Mouse (Mus musculus) G1E (cell line): ENCODE data around the gene Tax1bp3. TPM values are rescaled to one million over a fixed set of nuclear protein-coding genes. Genes with fewer than 3 reads are reported as not detected.

ENCODE experiments used
- ATAC-seq: 2 replicates; pipeline ENCODE4 v1.8.0; 2016; ENCODE audit warnings: mild to moderate bottlenecking; ENCODE audit not compliant: insufficient number of reproducible peaks, poor library complexity, low FRiP score, severe bottlenecking; ENCODE audit errors: extremely low read depth
- DNase-seq: peaks from one replicate; pipeline ENCODE4 v3.0.0; 2012; ENCODE audit warnings: low spot score
- H3K27me3 ChIP-seq: 2 replicates; pipeline ENCODE4 v1.6.1; 2012; ENCODE audit warnings: mild to moderate bottlenecking, low read length, inconsistent platforms; ENCODE audit not compliant: insufficient read depth
- H3K36me3 ChIP-seq: replicated peaks from 2 replicates; pipeline ENCODE3; 2012; ENCODE audit warnings: mild to moderate bottlenecking, inconsistent platforms
- H3K4me1 ChIP-seq: 2 replicates; pipeline ENCODE4 v1.6.1; 2012; ENCODE audit warnings: low read depth, low read length, inconsistent platforms, mixed read lengths; ENCODE audit not compliant: insufficient read depth
- H3K4me3 ChIP-seq: 2 replicates; pipeline ENCODE4 v1.5.1; 2012; ENCODE audit warnings: low read depth, mild to moderate bottlenecking, inconsistent platforms, low read length, moderate library complexity, mixed read lengths
- H3K9me3 ChIP-seq: replicated peaks from 2 replicates; pipeline ENCODE4 v1.6.1; 2012; ENCODE audit warnings: inconsistent platforms
- CTCF ChIP-seq: IDR thresholded peaks from 2 replicates; pipeline ENCODE4 v1.5.1; 2012; ENCODE audit warnings: low read depth, low read length, inconsistent platforms, mixed read lengths
- GATA1 ChIP-seq: IDR thresholded peaks from 2 replicates; pipeline ENCODE4 v1.6.1; 2012; ENCODE audit warnings: borderline replicate concordance, low read length, inconsistent platforms, mixed read lengths
- GATA2 ChIP-seq: IDR thresholded peaks from 2 replicates; pipeline ENCODE4 v1.6.1; 2012; ENCODE audit warnings: low read depth, low read length, inconsistent platforms, borderline replicate concordance
- POLR2AphosphoS5 ChIP-seq: IDR thresholded peaks from 2 replicates; pipeline ENCODE4 v1.6.1; 2012; ENCODE audit warnings: low read depth, low read length, inconsistent platforms; ENCODE audit not compliant: insufficient replicate concordance
- TAL1 ChIP-seq: conservative IDR thresholded peaks from 2 replicates; pipeline ENCODE4 v1.6.1; 2012; ENCODE audit warnings: low read depth, low read length, inconsistent platforms, mixed read lengths
- polyA plus RNA-seq: library from polyadenylated mRNA; stranded (reverse); fragments of >175 nt; gene quantifications from 2 replicates; pipeline ENCODE4 v1.2.3, GENCODE M21; 2012
- total RNA-seq, 2 experiments: library from RNA; stranded (forward) in 1 of 2; stranded (reverse) in 1 of 2; fragments of 200-1000 nt in 1 of 2; fragments of >200 nt in 1 of 2; fragmentation: Nextera tagmentation in 1 of 2; gene quantifications; 2 replicates each; pipeline ENCODE4 v1.2.3; 2014 to 2017

The Tax1bp3 gene
- total and polyA plus RNA-seq, 3 experiments, result 9.0 to 17.8 (median 9.2) TPM

- H3K27me3 ChIP-seq, result no peaks in the 10 kb centered on the region
- H3K4me3 ChIP-seq, result no peak overlapping the region
- peak; percentile 33 for DNase-seq
- peak; percentile 65 for ATAC-seq
- no peaks in the 10 kb centered on the region for H3K9me3 ChIP-seq
- peaks cover 85% of the 10 kb centered on the region for H3K36me3 ChIP-seq
- peaks cover 47% of the 10 kb centered on the region for H3K4me1 ChIP-seq
- peak; percentile 73 for TF ChIP-seq CTCF
- no peak for TF ChIP-seq GATA2
Measured at GRCm38 (mm10) chr11:73169231-73169630, 7.7 kb upstream of the Tax1bp3 start.

- Histone ChIP-seq H3K4me3 (no peak overlapping the region), H3K4me1 (peaks cover 45% of the 10 kb centered on the region), H3K36me3 (peaks cover 83% of the 10 kb centered on the region), H3K9me3 (no peaks in the 10 kb centered on the region), H3K27me3 (no peaks in the 10 kb centered on the region)
- ATAC-seq, result no peak
- DNase-seq, result no peak
- TF ChIP-seq TAL1 (no peak), GATA2 (no peak), CTCF (no peak), POLR2AphosphoS5 (no peak), GATA1 (no peak)
Measured at GRCm38 (mm10) chr11:73172186-73172585, 4.7 kb upstream of the Tax1bp3 start.

GRCm38 (mm10) chr11:73175612-73176011 is 1.3 kb upstream of the Tax1bp3 start:
- Histone ChIP-seq H3K27me3 (0 out of 2 replicates have a peak, but pooled peaks cover 2% of the 10 kb centered on the region), H3K4me1 (peaks cover 60% of the 10 kb centered on the region), H3K9me3 (no peaks in the 10 kb centered on the region), H3K36me3 (peaks cover 52% of the 10 kb centered on the region), H3K4me3 (peak overlapping the region; percentile 98)
- peak; percentile 25 for DNase-seq
- ATAC-seq, result no peak
- TF ChIP-seq POLR2AphosphoS5 (no peak), GATA2 (no peak), CTCF (no peak), TAL1 (no peak), GATA1 (no peak)

- TF ChIP-seq POLR2AphosphoS5 (no peak), TAL1 (no peak), GATA2 (no peak), CTCF (no peak)
- Histone ChIP-seq H3K9me3 (no peaks in the 10 kb centered on the region), H3K36me3 (peaks cover 50% of the 10 kb centered on the region), H3K4me3 (peak overlapping the region; percentile 98), H3K4me1 (peaks cover 55% of the 10 kb centered on the region), H3K27me3 (0 out of 2 replicates have a peak, but pooled peaks cover 2% of the 10 kb centered on the region)
- no peak for ATAC-seq
- DNase-seq, result peak; percentile 52
Measured at GRCm38 (mm10) chr11:73176186-73176585, 697 bp upstream of the Tax1bp3 start.

- no peak for TF ChIP-seq CTCF
- TF ChIP-seq GATA2, result no peak
- TF ChIP-seq TAL1, result no peak
- TF ChIP-seq POLR2AphosphoS5, result no peak
- no peak for TF ChIP-seq GATA1
- DNase-seq (peak; percentile 83), ATAC-seq (0 out of 2 replicates have a peak, but pooled peaks have one; percentile 19)
- H3K36me3 ChIP-seq, result peaks cover 42% of the 10 kb centered on the region
- no peaks in the 10 kb centered on the region for H3K9me3 ChIP-seq
- peaks cover 42% of the 10 kb centered on the region for H3K4me1 ChIP-seq
- peak overlapping the region; percentile 98 for H3K4me3 ChIP-seq
- H3K27me3 ChIP-seq, result 0 out of 2 replicates have a peak, but pooled peaks cover 2% of the 10 kb centered on the region
Measured at GRCm38 (mm10) chr11:73177509-73177875, 609 bp downstream of the Tax1bp3 start.

GRCm38 (mm10) chr11:73177895-73178294 is 1.0 kb downstream of the Tax1bp3 start:
- no peak for DNase-seq
- Histone ChIP-seq H3K27me3 (0 out of 2 replicates have a peak, but pooled peaks cover 2% of the 10 kb centered on the region), H3K9me3 (no peaks in the 10 kb centered on the region), H3K4me3 (peak overlapping the region; percentile 98), H3K4me1 (peaks cover 38% of the 10 kb centered on the region), H3K36me3 (peaks cover 38% of the 10 kb centered on the region)
- ATAC-seq, result no peak
- no peak for TF ChIP-seq GATA2
- TF ChIP-seq TAL1, result no peak
- no peak for TF ChIP-seq CTCF
- no peak for TF ChIP-seq GATA1
- TF ChIP-seq POLR2AphosphoS5, result no peak

- Histone ChIP-seq H3K4me1 (no peaks in the 10 kb centered on the region), H3K9me3 (no peaks in the 10 kb centered on the region), H3K27me3 (no peaks in the 10 kb centered on the region), H3K36me3 (peaks cover 77% of the 10 kb centered on the region), H3K4me3 (no peak overlapping the region)
- DNase-seq (no peak), ATAC-seq (no peak)
- no peak for TF ChIP-seq GATA2
- no peak for TF ChIP-seq GATA1
- no peak for TF ChIP-seq POLR2AphosphoS5
- no peak for TF ChIP-seq TAL1
- TF ChIP-seq CTCF, result no peak
Measured at GRCm38 (mm10) chr11:73185872-73186615, 9.2 kb downstream of the Tax1bp3 start.
